Mouse (Mus musculus): ENCODE measurements at regions not wholly inside any gene's neighbourhood (a gene's known extent, or its start where the extent isn't known, plus 50 kb on each side); places are given as distances from the start of the nearest gene placed in this dataset.

DNA sequence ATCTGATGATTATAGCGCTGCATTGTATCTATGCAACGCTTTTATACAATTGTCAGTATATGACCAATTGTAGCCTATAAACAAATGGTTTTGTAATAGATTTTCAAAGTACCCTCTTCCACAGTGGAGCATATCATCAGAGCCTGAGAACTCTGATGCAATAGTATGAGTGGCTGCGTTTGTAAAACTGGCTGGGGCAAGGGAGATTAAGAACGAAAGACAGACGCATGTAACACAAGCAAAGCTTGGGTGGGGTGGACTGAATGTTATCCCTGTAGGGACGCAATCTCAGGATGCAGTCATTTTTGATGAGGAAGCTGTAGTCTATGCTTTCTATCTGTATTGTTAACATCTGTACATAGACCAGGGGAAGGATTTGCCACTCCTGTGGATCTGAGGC lies 246.9 kb upstream of the Fggy start:
- DNase-seq (ENCODE audit: low spot score in 2 of 2) = no peak

DNA sequence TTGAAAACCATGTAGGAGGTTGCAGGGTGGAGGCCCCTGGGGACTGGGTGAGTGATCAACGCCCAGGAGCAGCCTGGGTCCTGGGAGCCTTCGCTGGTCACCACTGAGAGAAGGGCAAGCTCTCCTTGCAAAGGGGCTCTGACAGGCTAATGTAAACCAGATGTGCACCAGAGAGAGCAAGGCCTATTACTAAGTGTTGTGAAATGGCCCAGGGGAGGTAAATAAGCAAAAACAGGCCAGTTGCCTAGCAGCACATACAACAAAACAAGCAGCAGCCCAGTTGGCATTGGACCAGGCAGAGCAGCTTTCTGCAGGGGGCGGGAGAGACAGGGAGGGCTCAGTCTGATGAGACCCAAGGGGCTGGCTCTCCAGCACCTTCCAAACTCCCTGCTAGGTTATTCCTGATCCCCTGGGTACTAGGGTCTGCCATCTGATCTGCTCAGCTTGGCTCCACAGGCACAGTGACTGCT lies 239.5 kb upstream of the Fggy start:
- DNase-seq (ENCODE audit: low spot score in 2 of 2) = peak in 1 of 2 experiments; percentile 18

DNA sequence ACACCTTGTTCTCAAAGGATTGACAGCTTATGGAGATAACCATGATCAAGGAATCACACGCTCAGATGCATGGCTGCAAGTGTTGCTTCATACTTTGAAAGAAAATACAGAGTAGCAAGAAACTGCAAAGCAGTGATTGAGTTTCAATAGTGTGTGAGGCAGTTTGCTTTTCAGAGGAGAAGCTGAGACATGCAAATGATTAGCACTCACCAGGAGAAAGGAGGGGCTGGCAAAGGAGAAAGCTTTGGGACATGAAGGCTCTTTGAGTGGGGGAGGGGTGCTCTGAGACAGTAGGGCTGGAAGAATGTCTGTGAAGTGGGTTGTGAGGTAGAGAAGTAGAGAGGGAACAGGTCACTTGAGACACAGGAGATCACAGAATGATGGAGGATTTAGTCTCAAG lies 238.7 kb upstream of the Fggy start:
- DNase-seq (ENCODE audit: low spot score in 2 of 2) = no peak

DNA sequence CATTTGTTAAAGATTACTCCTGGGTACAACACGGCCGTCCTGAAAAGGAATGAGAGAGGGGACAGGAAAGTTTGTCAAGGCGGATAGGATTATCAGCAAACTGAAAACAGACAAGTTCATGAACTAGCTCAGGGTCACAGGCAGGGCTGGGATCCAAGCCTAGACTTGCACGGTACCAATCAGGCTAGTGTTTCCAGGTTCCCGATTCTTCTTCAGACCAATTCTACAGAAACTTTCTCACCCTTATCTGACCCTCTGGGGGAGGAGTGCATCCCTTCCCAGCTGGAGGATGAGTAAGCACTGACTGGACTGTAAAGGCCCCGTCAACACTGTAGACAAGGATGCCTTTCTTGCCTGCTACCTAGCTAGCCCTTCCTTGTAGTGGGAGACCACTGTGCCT lies 238.3 kb upstream of the Fggy start:
- DNase-seq (ENCODE audit: low spot score in 2 of 2) = no peak

DNA sequence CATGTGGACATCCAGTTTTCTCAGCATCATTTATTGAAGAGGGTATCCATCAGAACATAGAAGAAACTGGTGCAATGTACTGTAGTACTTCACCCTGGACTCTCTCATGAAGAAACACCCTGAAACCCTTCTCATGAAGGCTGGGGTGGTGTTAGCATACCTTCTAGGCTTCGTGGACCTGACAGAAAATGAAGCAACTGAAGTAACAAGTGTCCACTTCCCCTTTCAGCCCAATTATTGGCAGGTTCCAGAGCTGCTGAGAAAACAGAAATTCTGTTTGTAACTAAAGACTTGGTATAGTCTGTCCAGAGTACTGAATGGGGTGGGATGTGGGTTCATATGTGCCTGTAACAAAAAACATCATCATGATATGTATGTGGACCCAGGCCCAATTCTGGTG lies 231.4 kb upstream of the Fggy start:
- no peak for DNase-seq (ENCODE audit: low spot score in 2 of 2)

DNA sequence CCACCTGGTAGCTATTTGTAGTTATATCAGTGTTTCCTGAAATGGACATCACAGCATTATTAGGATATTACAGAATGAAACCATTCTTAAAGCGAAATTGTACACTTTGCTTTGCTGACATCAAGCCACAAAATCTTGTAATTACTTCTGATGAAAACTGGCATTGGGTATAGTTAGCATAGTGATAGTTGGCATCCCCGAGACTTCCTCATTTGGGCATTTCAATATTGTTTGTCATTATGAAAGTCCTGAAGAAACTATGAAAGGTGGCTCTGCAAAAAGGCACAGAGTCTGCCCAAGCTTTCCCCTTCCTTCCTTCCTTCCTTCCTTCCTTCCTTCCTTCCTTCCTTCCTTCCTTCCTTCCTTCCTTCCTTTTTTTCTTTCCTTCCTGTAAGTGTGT lies 217.5 kb upstream of the Fggy start:
- DNase-seq (ENCODE audit: low spot score in 2 of 2) = no peak

DNA sequence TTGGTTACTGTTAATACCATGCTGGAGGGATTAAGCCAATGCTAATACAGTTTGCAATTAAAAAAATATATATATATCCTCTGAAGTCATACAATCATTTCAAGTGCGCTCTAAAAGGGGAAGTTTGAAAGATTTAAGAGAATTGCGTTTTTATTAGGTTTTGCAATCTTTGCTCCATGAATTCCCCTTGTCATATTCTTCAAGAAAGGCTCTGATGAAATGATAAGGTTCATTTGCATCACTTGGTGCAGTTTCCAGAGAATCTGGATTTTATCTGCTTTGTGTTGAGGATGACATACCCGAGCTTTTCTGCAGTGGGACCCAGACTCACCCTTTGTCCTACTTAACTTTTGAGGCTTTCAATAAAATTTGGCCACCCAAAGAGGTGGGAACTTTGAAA lies 216.4 kb upstream of the Fggy start:
- no peak for DNase-seq (ENCODE audit: low spot score in 2 of 2)

DNA sequence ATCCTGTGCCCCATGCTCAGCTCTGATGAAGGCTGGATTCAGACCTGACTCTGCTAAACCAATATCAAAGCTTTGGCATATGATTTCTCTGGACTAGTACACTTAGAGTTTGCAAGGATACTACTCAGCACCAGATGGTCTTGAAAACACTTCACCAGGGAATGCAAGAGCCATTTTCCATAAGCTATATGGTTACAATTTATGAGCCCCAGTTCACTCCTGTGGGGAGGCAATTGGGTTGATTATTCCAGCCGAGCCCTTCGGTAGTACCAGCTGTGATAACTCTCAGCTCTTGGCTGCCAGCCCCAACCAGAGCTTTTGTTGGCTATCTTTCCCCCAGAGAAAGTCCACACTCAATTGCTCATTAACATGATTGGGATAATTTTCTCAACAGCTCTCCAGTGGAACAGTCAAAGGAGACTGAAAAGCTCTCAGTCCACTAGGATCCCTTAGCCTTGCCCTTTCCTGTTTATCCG lies 210.5 kb upstream of the Fggy start:
- DNase-seq (ENCODE audit: low spot score in 2 of 2) = peak in 1 of 2 experiments; percentile 46

DNA sequence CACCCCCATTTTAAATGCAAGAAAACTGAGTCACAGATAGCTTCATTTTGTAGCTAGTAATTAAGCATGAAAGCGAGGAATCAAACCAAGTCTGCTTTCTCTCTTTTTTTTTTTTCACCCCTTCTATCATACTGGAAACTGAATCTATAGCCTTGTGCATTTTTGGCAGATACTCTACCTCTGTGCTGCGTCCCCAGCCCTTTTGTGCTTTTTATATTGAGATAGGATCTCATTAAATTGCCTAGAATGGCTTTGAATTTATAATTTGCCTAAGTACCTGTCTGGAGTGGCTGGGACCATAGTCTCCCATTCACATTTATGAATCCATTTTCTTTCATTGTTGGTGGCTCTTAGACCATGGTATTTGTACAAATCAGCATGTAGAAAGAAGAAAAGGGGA lies 209.9 kb upstream of the Fggy start:
- DNase-seq (ENCODE audit: low spot score in 2 of 2) = no peak

DNA sequence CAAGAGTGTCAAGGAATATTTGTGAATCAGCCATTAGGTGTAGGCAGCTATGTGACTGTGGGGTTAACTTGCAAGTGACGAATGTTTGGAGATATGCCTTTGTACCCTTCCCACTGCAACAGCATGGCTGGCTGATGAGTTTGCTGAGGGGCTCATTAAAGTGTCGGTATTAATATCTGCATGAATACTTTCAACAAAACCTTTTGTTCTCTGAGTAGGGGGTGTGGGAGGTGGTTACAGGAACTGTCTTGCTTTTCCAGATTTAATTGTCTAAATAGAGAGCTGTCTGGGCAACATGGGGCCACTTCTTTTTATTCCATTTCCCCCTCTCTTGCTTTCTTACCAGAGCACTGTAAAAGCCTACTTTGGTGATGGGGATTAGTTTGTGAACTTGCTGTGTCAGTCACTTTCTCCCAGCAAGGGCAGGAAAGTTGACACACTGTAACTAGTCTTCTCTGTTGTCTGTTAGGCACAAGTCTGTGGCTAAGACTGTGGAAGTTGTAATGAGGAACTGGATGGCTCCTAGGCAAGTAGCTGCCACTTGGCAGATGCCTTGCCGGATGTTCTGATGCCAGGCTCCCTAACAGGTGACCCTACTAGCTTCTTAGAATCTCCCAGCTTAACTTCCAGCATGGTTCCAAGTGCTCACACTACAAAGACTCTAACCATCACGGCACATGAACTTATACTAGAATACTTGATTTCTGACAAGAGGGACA lies 208.7 kb upstream of the Fggy start:
- DNase-seq (ENCODE audit: low spot score in 2 of 2) = no peak

DNA sequence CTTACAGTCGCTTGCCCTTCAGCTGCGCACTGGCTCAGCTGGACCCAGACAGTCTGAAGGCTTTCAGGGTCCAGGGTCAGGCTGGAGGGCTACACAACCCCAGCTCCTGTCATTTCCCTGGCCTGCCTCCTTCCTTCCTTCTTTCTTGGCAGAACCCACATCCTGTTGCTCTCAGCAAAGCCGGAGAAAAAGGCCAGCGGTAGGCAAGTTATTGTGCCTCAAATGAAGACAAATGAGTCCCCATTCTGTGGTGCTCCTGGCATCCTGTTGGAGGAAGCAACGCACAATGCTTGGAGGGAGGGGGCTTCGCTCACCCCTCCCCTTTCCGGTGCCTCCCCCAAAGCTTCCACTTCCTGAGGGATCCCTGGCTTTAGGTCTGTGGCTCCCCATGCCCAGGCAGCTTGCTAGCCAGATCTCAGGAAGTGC lies 203.4 kb upstream of the Fggy start:
- DNase-seq (ENCODE audit: low spot score in 2 of 2) = no peak

DNA sequence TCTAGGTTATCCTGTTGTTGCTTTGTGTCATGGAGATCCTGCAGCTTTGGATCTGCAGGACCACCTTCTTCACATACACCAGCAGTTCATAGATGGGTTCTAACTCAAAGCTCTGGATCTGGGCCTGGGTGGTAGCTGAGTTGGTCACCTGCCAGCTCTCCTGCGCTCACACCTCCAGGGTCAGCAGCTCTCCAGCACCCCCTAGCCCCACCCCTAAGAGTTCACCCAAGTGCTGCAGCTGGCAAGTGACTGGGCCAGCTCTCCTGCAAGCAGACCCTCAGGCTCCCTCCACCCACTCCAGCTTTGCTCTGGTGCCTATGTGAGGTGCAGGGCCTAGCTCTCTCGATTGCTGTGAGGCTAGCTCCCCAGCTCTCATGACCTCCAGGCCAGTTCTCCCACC lies 198.6 kb upstream of the Fggy start:
- DNase-seq (ENCODE audit: low spot score in 2 of 2) = no peak

DNA sequence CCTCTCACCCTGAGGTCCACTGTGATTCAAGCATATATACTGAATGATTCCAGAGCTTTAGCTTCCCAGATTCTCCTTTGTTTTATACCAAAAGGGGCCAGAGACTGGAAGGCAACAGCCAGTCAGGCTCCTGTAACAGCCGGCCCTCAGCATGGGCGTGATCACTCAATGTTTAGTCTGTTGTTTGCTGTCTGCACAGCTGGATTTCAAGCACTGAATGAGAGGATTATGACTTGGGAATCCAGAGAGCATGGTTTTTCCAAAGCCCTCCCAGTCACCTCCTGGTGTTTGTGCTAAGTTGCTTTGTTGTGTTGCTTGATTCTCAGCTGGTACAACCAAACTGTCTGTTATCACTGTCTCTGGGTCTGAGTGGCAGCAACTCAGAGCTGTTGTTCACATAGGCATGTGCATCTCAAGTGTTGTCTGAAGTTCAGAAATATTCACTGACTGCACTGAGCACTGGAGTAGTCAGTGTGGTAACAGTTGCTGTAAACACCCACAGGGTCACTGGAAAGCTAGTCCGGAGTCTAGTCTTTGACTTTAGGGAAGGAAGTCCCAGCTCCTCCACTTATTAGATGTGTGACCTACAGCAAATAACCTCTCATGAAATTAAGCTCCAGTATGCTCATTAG lies 196.9 kb upstream of the Fggy start:
- no peak for DNase-seq (ENCODE audit: low spot score in 2 of 2)

DNA sequence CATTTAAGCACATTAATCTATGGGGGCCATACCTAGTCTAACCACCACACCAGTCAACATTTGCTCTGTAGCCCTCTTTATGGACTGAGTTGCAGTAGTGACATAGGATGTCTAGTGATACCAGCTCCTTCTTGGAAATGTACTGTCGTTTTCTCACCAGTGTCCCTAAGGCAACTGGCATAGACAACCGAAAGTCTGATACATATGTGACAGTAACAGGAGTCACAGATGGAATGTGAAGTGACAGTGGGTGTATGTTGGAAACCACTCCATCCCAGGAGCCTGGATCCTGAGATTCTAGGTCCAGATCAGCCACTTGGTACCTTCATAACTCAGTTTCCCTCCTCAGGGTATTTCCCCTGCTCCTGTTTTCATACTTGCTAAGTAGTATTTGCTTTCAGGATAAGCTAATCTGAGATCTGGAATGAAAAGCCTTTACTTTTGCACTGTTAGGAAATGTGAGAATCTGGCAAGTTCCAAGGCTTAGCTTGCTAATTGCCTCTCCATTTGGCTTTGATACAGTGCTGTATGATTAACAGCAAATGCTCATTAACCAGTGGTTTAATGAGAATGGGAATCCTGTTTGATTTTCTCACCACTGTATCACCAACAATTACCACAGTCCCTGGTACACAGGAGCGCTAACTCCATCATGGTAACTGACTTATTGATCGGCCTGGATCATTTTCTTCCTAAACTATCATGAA lies 192.8 kb upstream of the Fggy start:
- no peak for DNase-seq (ENCODE audit: low spot score in 2 of 2)

DNA sequence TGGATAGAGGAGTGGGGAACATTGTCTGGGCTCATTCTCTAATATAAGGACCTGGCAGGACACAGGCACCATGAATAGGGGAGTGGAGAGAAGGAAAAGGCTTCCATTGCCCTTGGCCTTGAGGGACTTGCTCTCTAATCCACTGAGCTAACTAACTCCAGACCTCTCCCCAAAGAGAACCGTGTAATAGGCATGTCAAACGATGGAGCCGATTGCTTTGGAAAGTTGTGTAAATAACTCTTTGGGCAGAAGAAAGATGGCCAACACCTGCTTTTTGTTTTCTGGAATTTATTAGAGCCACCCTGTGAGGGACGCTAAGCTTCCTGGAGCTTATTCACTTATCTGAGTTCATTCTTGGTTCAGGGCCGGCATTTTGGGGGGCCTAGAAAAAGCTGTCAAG lies 180.9 kb upstream of the Fggy start:
- DNase-seq (ENCODE audit: low spot score in 2 of 2) = no peak

DNA sequence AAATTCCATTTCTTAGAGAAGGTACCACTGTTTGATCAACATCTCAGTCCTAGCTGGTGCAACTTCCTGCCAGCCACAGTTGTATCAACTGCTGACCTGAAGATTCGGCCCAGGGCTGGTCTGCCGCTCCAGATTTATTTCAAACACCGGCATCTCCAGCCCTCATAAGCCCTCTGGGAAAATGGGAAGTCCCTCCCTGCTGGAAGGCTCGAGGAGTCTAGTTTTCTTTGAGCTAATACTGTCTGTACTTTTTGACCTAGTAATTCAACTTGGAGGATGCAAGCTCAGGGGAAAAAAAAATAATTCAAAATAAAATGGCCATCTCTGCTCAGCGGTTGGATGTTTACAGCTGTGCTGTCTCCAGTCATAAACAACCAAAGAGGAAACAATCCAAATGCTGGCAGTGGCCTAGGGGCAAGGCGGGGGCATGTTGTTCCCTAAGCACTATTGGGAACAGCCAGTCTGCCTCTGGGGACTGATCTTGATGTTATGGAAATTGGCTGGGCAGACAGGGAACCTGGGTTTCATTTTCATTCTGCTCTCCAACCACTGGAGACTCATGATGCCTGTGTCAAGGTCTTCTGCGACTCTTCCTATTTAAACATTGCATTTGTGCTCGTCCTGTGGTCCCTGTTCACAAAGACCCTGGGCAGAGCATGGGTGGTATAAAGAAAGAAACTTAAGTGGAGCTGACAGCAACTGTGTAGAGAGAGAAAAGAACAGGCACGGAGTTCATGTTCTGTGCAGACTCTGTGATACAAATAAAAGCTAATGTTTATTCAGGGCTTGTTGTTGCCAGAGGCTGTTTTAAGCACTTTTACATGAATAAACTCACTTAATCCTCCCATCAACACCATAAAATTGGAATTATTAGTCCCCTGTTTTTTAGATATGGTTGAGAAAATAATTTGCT lies 179.8 kb upstream of the Fggy start:
- DNase-seq (ENCODE audit: low spot score in 2 of 2) = no peak

DNA sequence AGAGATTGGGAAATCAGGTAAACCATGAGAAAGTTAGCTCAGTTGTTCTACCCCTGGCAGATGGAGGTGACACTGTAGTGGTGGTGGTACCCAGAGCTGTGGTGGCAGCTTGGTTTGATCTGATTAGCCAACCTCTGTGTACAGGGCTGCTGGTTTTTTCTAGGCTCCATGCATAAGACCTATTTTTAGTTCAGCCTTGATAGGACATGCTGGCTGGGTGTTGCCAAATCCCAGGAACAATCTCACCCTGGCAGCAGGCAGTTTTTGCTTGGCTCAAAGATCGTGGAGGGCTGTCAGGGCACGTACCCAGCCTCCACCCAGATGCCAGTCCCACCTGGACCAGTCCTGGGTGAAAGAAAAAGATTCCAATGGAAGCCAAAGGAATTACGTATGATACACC lies 178.7 kb upstream of the Fggy start:
- DNase-seq (ENCODE audit: low spot score in 2 of 2) = no peak

DNA sequence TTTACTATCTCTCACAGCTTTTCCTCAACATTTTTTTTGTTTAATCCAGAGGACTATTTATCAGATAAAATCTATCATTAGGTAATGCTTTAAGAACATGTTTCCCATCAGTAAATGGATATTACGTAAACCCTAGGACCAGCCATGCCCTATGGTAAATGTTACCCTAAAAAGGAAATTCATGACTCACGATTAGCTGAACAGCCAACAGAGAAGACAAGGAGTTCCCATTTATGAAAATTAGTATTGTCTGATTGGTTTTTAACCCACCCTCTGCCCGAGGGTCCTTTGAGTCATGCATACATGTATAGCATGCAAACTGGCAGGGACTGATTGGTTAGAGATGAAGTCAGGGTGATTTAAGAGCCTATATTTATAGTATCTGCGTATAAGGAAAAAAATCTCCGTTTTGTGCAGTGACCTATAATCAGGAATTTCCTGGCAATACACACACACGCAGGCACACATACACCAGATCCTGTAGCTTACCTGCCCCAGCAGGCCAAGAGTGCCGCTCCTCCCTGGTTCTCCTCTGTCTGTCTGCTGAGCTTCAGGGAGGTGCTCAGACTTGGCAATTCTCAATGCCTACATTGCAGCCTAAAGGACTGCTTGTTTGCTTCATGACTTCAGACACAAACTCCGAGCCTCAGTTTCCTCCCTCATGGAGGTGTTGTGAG lies 174.0 kb upstream of the Fggy start:
- DNase-seq (ENCODE audit: low spot score in 2 of 2) = no peak

DNA sequence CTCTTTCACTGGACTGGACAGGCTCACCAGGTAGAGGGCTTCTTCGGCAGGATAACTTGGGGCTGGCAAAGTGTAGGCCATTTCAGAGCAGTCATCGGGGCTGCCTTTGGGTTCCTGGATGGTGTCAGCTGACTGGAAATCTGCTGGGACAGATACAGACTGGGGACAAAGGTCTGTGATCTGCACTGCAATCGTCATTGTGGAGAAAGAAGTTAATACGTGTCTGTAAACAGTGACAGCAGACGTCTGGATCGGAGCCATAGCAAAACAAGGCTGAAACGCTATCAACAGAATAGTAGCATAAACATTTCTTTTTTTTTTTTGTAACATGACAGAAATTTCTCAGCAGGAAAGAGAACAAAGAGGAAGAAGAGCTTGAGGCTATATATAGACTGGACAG lies 171.8 kb upstream of the Fggy start:
- DNase-seq (ENCODE audit: low spot score in 2 of 2) = no peak

DNA sequence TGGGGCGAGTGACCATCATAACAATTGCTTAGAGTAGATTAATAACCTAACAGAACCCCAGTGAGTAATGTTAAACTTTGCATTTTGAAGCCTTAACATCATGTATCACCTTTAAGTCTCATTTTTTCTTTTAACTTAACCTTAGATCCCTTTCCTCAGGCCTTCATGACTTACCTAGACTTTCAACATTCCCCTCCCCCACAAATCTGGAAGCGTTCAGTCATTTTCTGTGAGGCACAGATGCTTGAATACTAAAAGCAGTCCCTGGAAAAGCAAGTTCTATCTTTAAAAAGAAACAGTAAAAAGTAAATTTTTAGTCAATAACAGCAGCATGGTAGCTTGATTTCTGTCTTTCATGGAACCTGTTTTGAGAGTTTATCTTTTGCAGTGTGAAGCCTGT lies 171.3 kb upstream of the Fggy start:
- DNase-seq (ENCODE audit: low spot score in 2 of 2) = no peak

DNA sequence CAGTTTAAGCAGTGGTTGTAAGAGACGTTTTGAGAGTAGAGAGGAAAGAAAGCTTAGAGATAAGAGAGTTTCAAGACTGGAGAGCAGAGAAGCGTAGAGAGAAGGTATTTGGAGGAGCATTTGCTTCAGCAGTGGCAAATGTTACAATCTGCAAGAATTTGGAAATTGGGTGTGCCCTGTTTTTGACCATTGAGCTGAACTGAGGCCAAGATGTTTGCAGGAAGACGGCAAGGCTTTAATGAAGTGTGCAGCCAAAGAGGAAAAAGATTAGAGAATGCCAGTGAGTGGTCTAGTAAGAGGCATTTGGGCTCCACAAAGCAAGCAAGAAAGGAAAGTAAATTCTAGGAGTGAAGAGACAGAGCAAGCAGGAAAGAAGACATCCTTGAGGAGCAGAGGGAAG lies 168.8 kb upstream of the Fggy start:
- DNase-seq (ENCODE audit: low spot score in 2 of 2) = no peak

Data from cerebellum, postnatal 4 days (tissue).